Mouse (Mus musculus) kidney, embryonic 14.5 days (tissue): ENCODE results near the gene Nnat. TPM values are rescaled to one million over a fixed set of nuclear protein-coding genes. Genes with fewer than 3 reads are reported as not detected.
A peak's percentile ranks its signal among the peaks of the same experiment; 100 is the strongest.

Source experiments
- ATAC-seq: fragments of 200-750 bp; cut with Nextera tagmentation; 2 replicates; pipeline ENCODE4 v1.8.0; 2017; ENCODE audit warnings: moderate number of reproducible peaks, mild to moderate bottlenecking, moderate TSS enrichment, moderate library complexity; ENCODE audit not compliant: low FRiP score, low TSS enrichment
- H3K27ac ChIP-seq: fragments of 300-500 bp; sonication (generic); 2 replicates; pipeline ENCODE4 v1.5.1; 2014; ENCODE audit warnings: low read depth, mild to moderate bottlenecking, low read length, moderate library complexity, mixed read lengths
- H3K27me3 ChIP-seq: fragments of 300-500 bp; sonication (generic); 2 replicates; pipeline ENCODE4 v1.6.1; 2014; ENCODE audit warnings: mild to moderate bottlenecking, low read length; ENCODE audit not compliant: control insufficient read depth, insufficient read depth
- H3K36me3 ChIP-seq: fragments of 300-500 bp; sonication (generic); 2 replicates; pipeline ENCODE4 v1.6.1; 2014; ENCODE audit warnings: low read length, mixed read lengths; ENCODE audit not compliant: control insufficient read depth, insufficient read depth
- H3K4me1 ChIP-seq: fragments of 300-500 bp; sonication (generic); 2 replicates; pipeline ENCODE4 v1.6.1; 2014; ENCODE audit warnings: low read length, mixed read lengths; ENCODE audit not compliant: control insufficient read depth, insufficient read depth
- H3K4me2 ChIP-seq: fragments of 300-500 bp; sonication (generic); replicated peaks from 2 replicates; pipeline ENCODE4 v1.6.1; 2014; ENCODE audit warnings: low read depth, mild to moderate bottlenecking, low read length
- H3K4me3 ChIP-seq: fragments of 300-500 bp; sonication (generic); 2 replicates; pipeline ENCODE4 v1.5.1; 2014; ENCODE audit warnings: mild to moderate bottlenecking, low read length
- H3K9ac ChIP-seq: fragments of 300-500 bp; sonication (generic); 2 replicates; pipeline ENCODE4 v1.6.1; 2014; ENCODE audit warnings: low read depth, mild to moderate bottlenecking, low read length, moderate library complexity
- H3K9me3 ChIP-seq: fragments of 300-500 bp; sonication (generic); 2 replicates; pipeline ENCODE4 v1.6.1; 2016; ENCODE audit warnings: low read length; ENCODE audit not compliant: control insufficient read depth
- WGBS: fragments of 180-500 bp; shearing (Covaris S2); extraction: QIAGEN DNeasy Blood & Tissue Kit; methylation state at CpG from one replicate; pipeline ENCODE4 v1.1.7; 2014; 5-methylcytosine and 5-hydroxymethylcytosine counted together
- polyA plus RNA-seq: library from polyadenylated mRNA; unstranded; fragments of >200 nt; fragmentation: Nextera tagmentation; extraction: Ambion mirVana; gene quantifications from 2 replicates; pipeline ENCODE4 v1.2.1, GENCODE M21; 2014

The Nnat gene
- polyA plus RNA-seq, 1 experiment from 2014 or later, result 248 TPM

- peak overlapping the region; percentile 68 for H3K9ac ChIP-seq
- ATAC-seq, result 0 out of 2 replicates have a peak, but pooled peaks have one; percentile 11
- H3K4me1 ChIP-seq, result 0 out of 2 replicates have a peak, but pooled peaks cover 9% of the 10 kb centered on the region
- WGBS, result 57% methylated on average over 33 of the region's 33 CpGs
- no peak overlapping the region for H3K27ac ChIP-seq
- H3K27me3 ChIP-seq, result no peaks in the 10 kb centered on the region
- peaks cover 38% of the 10 kb centered on the region for H3K9me3 ChIP-seq
- H3K4me3 ChIP-seq, result peak overlapping the region; percentile 52
- H3K4me2 ChIP-seq, result peak overlapping the region; percentile 61
- peaks cover 19% of the 10 kb centered on the region; the same call in 1 of the 2 replicates for H3K36me3 ChIP-seq
These were observed 424 bp downstream of the Nnat start for GRCm38 (mm10) chr2:157560302-157560701.

GRCm38 (mm10) chr2:157561165-157561836 lies 1.4 kb downstream of the Nnat start:
- H3K4me1 ChIP-seq, result 0 out of 2 replicates have a peak, but pooled peaks cover 3% of the 10 kb centered on the region
- 54% methylated on average over 27 of the region's 27 CpGs for WGBS
- no peak overlapping the region for H3K27ac ChIP-seq
- peaks cover 19% of the 10 kb centered on the region; the same call in 1 of the 2 replicates for H3K36me3 ChIP-seq
- no peaks in the 10 kb centered on the region for H3K27me3 ChIP-seq
- H3K4me2 ChIP-seq, result peak overlapping the region; percentile 61
- H3K4me3 ChIP-seq, result peak overlapping the region; percentile 52
- H3K9ac ChIP-seq, result peak overlapping the region; percentile 42; the same call in 1 of the 2 replicates
- peaks cover 38% of the 10 kb centered on the region for H3K9me3 ChIP-seq
- ATAC-seq, result peak; percentile 75

GRCm38 (mm10) chr2:157563031-157563430 lies 3.2 kb downstream of the Nnat start:
- Histone ChIP-seq H3K27ac (no peak overlapping the region), H3K9ac (no peak overlapping the region), H3K36me3 (peaks cover 7% of the 10 kb centered on the region; the same call in 1 of the 2 replicates), H3K9me3 (peaks cover 35% of the 10 kb centered on the region), H3K4me3 (no peak overlapping the region), H3K27me3 (no peaks in the 10 kb centered on the region), H3K4me2 (no peak overlapping the region), H3K4me1 (peaks cover 10% of the 10 kb centered on the region; the same call in 1 of the 2 replicates)
- no peak for ATAC-seq
- WGBS, result 56% methylated on average over 2 of the region's 2 CpGs

GRCm38 (mm10) chr2:157564723-157565122 lies 4.8 kb downstream of the Nnat start:
- no peak for ATAC-seq
- peaks cover 10% of the 10 kb centered on the region; the same call in 1 of the 2 replicates for H3K4me1 ChIP-seq
- H3K4me3 ChIP-seq, result no peak overlapping the region; the same call in 1 of the 2 replicates
- H3K27ac ChIP-seq, result no peak overlapping the region
- peaks cover 21% of the 10 kb centered on the region for H3K9me3 ChIP-seq
- peaks cover 7% of the 10 kb centered on the region; the same call in 1 of the 2 replicates for H3K36me3 ChIP-seq
- peak overlapping the region; percentile 77; the same call in 1 of the 2 replicates for H3K4me2 ChIP-seq
- no peak overlapping the region for H3K9ac ChIP-seq
- H3K27me3 ChIP-seq, result no peaks in the 10 kb centered on the region
- 84% methylated on average over 4 of the region's 4 CpGs for WGBS

GRCm38 (mm10) chr2:157565446-157565845 lies 5.6 kb downstream of the Nnat start:
- Histone ChIP-seq H3K9ac (peak overlapping the region; percentile 91), H3K9me3 (peaks cover 14% of the 10 kb centered on the region), H3K4me1 (peaks cover 10% of the 10 kb centered on the region; the same call in 1 of the 2 replicates), H3K27ac (peak overlapping the region; percentile 75; the same call in 1 of the 2 replicates), H3K36me3 (peaks cover 7% of the 10 kb centered on the region; the same call in 1 of the 2 replicates), H3K27me3 (no peaks in the 10 kb centered on the region), H3K4me2 (peak overlapping the region; percentile 77), H3K4me3 (peak overlapping the region; percentile 91)
- WGBS, result 4% methylated on average over 13 of the region's 13 CpGs
- ATAC-seq, result no peak

GRCm38 (mm10) chr2:157565898-157566259 lies 6.0 kb downstream of the Nnat start:
- WGBS, result under 1% methylated on average over 35 of the region's 35 CpGs
- H3K27me3 ChIP-seq, result no peaks in the 10 kb centered on the region
- ATAC-seq, result peak; percentile 51
- H3K36me3 ChIP-seq, result peaks cover 7% of the 10 kb centered on the region; the same call in 1 of the 2 replicates
- peak overlapping the region; percentile 75 for H3K27ac ChIP-seq
- peaks cover 12% of the 10 kb centered on the region for H3K9me3 ChIP-seq
- peak overlapping the region; percentile 91 for H3K4me3 ChIP-seq
- H3K9ac ChIP-seq, result peak overlapping the region; percentile 91
- H3K4me2 ChIP-seq, result peak overlapping the region; percentile 77
- H3K4me1 ChIP-seq, result peaks cover 10% of the 10 kb centered on the region; the same call in 1 of the 2 replicates

DNA sequence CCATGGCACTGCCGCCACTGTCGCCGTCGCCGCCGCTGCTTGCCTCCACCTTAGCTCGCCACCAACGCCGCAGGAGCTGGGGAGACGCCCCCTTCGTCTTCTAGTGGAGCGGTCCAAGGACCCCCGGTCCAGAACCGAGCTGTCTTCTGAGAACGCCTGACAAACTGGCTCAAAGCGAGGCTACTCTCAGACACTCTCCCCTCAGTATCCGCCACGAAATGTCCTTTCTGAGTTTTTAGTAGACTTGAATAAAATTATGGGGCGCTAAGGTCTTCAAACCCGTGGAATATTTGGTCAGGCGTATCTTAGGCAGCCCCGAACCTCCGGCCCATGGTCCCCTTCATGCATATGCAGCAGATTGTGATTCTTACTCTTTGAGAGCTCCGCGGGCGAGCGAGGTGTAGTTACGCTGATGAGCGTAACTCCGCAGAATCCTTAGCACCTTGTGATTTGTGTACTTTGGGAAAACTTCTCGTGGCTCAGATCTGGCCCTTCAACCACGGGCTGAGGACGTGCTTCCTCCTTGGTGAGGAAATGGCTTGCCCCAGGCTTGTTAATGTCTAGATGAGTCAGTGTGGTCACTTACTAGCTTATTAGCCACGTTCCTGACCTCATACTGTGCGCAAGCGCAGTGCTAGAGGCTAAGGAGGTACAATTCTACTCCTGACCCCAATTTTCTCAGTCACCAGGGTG lies 6.5 kb downstream of the Nnat start:
- Histone ChIP-seq H3K36me3 (peaks cover 3% of the 10 kb centered on the region; the same call in 1 of the 2 replicates), H3K27ac (peak overlapping the region; percentile 75), H3K4me2 (peak overlapping the region; percentile 77), H3K4me3 (peak overlapping the region; percentile 91), H3K9ac (peak overlapping the region; percentile 91), H3K4me1 (peaks cover 10% of the 10 kb centered on the region; the same call in 1 of the 2 replicates), H3K27me3 (no peaks in the 10 kb centered on the region), H3K9me3 (peaks cover 7% of the 10 kb centered on the region)
- peak; percentile 84 for ATAC-seq
- under 1% methylated on average over 36 of the region's 36 CpGs for WGBS

DNA sequence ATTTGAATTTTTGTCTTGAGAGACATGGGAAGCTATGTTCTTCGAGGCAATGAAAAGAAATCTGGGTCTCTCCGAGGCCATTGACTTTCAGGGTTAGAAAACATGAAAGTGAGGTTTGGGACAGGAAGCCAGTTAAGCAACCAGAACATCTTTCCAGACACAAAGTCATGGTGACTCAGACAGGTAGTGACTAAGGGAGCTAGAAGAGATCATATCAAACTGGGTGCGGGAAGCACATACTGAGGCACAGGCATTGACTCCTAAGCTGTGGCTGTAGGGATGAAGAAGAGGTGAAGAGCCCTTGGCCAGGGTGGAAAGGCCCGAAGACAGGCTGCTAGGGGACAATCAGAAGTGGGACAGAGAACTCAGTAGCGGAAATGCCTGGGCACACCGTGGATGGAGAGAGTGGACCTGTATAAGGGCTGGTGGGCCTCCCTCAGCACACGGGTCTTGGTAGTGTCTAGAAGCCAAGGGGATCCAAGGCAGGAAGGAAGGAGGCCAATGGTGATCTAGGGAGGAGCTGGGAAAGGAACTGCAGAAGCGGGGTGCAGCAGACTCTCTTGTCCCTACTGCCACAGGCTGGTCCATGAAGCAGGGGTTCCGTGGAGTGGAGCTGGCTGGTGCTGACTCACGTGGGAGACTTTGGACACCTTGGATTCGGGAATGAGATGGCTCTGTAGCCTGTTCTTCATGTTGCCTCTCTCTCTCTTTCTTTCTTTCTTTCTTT lies 7.5 kb downstream of the Nnat start:
- H3K27ac ChIP-seq, result no peak overlapping the region
- peak overlapping the region; percentile 91 for H3K4me3 ChIP-seq
- peak overlapping the region; percentile 91; the same call in 1 of the 2 replicates for H3K9ac ChIP-seq
- H3K4me2 ChIP-seq, result peak overlapping the region; percentile 77
- H3K4me1 ChIP-seq, result peaks cover 10% of the 10 kb centered on the region; the same call in 1 of the 2 replicates
- WGBS, result 81% methylated on average over 11 of the region's 11 CpGs
- H3K27me3 ChIP-seq, result no peaks in the 10 kb centered on the region
- no peak for ATAC-seq
- H3K36me3 ChIP-seq, result no peaks in the 10 kb centered on the region; the same call in 1 of the 2 replicates
- H3K9me3 ChIP-seq, result 0 out of 2 replicates have a peak, but pooled peaks cover 4% of the 10 kb centered on the region
